Mouse (Mus musculus): ENCODE results near the gene Mrpl54. TPM values are rescaled to one million over a fixed set of nuclear protein-coding genes. Genes with fewer than 3 reads are reported as not detected.

The Mrpl54 gene
- polyA plus RNA-seq, 1 experiment from 2014 or later: 178 TPM

DNA sequence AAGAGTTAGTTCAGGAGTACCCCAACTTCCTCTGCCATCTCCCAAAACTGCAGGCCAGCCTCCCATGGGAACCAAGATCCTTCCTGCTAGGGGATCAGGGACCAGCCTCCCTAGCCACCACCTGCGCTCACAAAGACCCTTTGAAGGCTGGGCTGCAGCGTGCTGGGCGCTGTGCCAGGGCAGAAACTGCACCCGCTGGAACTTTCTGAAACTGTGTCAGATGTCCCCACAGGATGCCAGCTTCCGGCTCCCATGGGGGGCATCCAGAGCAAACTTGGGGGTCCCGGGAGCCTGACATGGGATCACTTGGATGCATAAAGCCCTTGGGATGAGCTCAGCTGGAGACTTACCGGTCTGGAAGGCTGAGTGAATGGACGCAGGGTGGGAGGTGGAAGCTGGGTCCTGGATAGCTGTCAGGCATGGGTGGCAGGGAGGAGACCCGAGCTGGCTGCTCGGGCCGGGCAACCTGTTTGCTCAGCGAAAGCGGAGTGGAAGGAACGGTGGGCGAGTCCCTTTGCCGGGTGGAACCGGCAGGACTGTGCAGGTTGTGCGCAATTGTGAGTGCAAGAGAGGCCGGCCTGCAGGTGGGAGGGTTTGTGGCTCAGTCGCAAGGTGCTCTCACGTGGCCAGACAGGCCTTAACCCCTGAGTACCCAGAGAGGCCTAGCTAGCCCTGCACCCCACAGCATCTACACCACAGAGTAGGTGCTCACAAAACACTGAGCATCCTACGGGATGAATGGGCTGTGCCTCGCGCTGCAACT is 24.1 kb upstream of the Mrpl54 start:
- no peaks in the 10 kb centered on the region for H3K36me3 ChIP-seq (ENCODE audit: control insufficient read depth, insufficient read depth, low read length)
- no peak overlapping the region for H3K4me2 ChIP-seq (ENCODE audit: low read depth)
- H3K27ac ChIP-seq (ENCODE audit: low read depth, low read length): no peak overlapping the region
- WGBS: 15% methylated on average over 24 of the region's 24 CpGs
- peaks cover 12% of the 10 kb centered on the region for H3K4me1 ChIP-seq (ENCODE audit: control insufficient read depth, insufficient read depth, low read length)
- H3K4me3 ChIP-seq (ENCODE audit: low read depth, low read length): no peak overlapping the region
- no peaks in the 10 kb centered on the region for H3K9me3 ChIP-seq (ENCODE audit: control insufficient read depth, low read length)
- DNase-seq (ENCODE audit: low spot score): no peak
- no peak overlapping the region for H3K9ac ChIP-seq (ENCODE audit: low read length)
- H3K27me3 ChIP-seq (ENCODE audit: control insufficient read depth, insufficient read depth, low read length): peaks cover 19% of the 10 kb centered on the region
- ATAC-seq (ENCODE audit: insufficient read depth, low FRiP score, low TSS enrichment): no peak

- 65% methylated on average over 14 of the region's 14 CpGs for WGBS
- no peak for ATAC-seq (ENCODE audit: insufficient read depth, low FRiP score, low TSS enrichment)
- Histone ChIP-seq H3K9me3 (ENCODE audit: control insufficient read depth, low read length) (no peaks in the 10 kb centered on the region), H3K4me2 (ENCODE audit: low read depth) (no peak overlapping the region), H3K4me1 (ENCODE audit: control insufficient read depth, insufficient read depth, low read length) (peaks cover 12% of the 10 kb centered on the region), H3K9ac (ENCODE audit: low read length) (no peak overlapping the region), H3K27ac (ENCODE audit: low read depth, low read length) (no peak overlapping the region), H3K27me3 (ENCODE audit: control insufficient read depth, insufficient read depth, low read length) (peaks cover 28% of the 10 kb centered on the region), H3K36me3 (ENCODE audit: control insufficient read depth, insufficient read depth, low read length) (no peaks in the 10 kb centered on the region), H3K4me3 (ENCODE audit: low read depth, low read length) (no peak overlapping the region)
- DNase-seq (ENCODE audit: low spot score): no peak
Observed at GRCm38 (mm10) chr10:81289811-81290210, 23.1 kb upstream of the Mrpl54 start.

DNA sequence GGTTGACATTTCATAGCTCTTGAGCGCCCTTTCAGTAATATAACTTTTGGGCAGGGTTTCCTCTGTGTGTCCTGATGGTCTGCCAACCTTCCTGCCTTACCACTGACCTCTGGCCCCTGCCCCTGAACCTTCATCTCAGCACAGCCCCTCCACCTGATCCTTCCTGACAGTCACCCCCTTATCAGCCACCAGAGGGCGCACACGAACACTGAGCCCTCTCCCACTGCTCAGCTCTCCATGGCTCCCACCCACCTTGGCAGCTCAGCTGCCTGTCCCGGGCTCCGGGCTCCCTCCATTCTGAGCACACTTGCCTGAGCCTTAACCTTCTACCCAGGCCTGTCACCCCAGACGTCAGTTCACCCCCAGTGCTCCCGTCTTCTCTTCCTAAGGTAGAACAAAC is 22.5 kb upstream of the Mrpl54 start:
- Histone ChIP-seq H3K4me2 (ENCODE audit: low read depth) (no peak overlapping the region), H3K36me3 (ENCODE audit: control insufficient read depth, insufficient read depth, low read length) (no peaks in the 10 kb centered on the region), H3K4me1 (ENCODE audit: control insufficient read depth, insufficient read depth, low read length) (peaks cover 9% of the 10 kb centered on the region), H3K27ac (ENCODE audit: low read depth, low read length) (no peak overlapping the region), H3K4me3 (ENCODE audit: low read depth, low read length) (no peak overlapping the region), H3K27me3 (ENCODE audit: control insufficient read depth, insufficient read depth, low read length) (peaks cover 33% of the 10 kb centered on the region), H3K9me3 (ENCODE audit: control insufficient read depth, low read length) (no peaks in the 10 kb centered on the region), H3K9ac (ENCODE audit: low read length) (no peak overlapping the region)
- DNase-seq (ENCODE audit: low spot score) (peak; percentile 76), ATAC-seq (ENCODE audit: insufficient read depth, low FRiP score, low TSS enrichment) (no peak)
- WGBS: 4% methylated on average over 7 of the region's 7 CpGs

- peaks cover 2% of the 10 kb centered on the region for H3K4me1 ChIP-seq (ENCODE audit: control insufficient read depth, insufficient read depth, low read length)
- 30% methylated on average over 6 of the region's 6 CpGs for WGBS
- DNase-seq (ENCODE audit: low spot score) (peak; percentile 41), ATAC-seq (ENCODE audit: insufficient read depth, low FRiP score, low TSS enrichment) (no peak)
- H3K4me3 ChIP-seq (ENCODE audit: low read depth, low read length): no peak overlapping the region
- no peak overlapping the region for H3K9ac ChIP-seq (ENCODE audit: low read length)
- H3K4me2 ChIP-seq (ENCODE audit: low read depth): no peak overlapping the region
- H3K27me3 ChIP-seq (ENCODE audit: control insufficient read depth, insufficient read depth, low read length): peaks cover 40% of the 10 kb centered on the region
- H3K9me3 ChIP-seq (ENCODE audit: control insufficient read depth, low read length): no peaks in the 10 kb centered on the region
- no peaks in the 10 kb centered on the region for H3K36me3 ChIP-seq (ENCODE audit: control insufficient read depth, insufficient read depth, low read length)
- no peak overlapping the region for H3K27ac ChIP-seq (ENCODE audit: low read depth, low read length)
Observed at GRCm38 (mm10) chr10:81288601-81289000, 21.9 kb upstream of the Mrpl54 start.

- no peaks in the 10 kb centered on the region for H3K9me3 ChIP-seq (ENCODE audit: control insufficient read depth, low read length)
- peaks cover 49% of the 10 kb centered on the region for H3K27me3 ChIP-seq (ENCODE audit: control insufficient read depth, insufficient read depth, low read length)
- WGBS: 55% methylated on average over 8 of the region's 8 CpGs
- peak; percentile 60 for DNase-seq (ENCODE audit: low spot score)
- H3K36me3 ChIP-seq (ENCODE audit: control insufficient read depth, insufficient read depth, low read length): no peaks in the 10 kb centered on the region
- H3K4me3 ChIP-seq (ENCODE audit: low read depth, low read length): no peak overlapping the region
- H3K4me2 ChIP-seq (ENCODE audit: low read depth): no peak overlapping the region
- no peak overlapping the region for H3K9ac ChIP-seq (ENCODE audit: low read length)
- H3K4me1 ChIP-seq (ENCODE audit: control insufficient read depth, insufficient read depth, low read length): no peaks in the 10 kb centered on the region; the same call in 1 of the 2 replicates
- H3K27ac ChIP-seq (ENCODE audit: low read depth, low read length): no peak overlapping the region
- ATAC-seq (ENCODE audit: insufficient read depth, low FRiP score, low TSS enrichment): no peak
Observed at GRCm38 (mm10) chr10:81287513-81288157, 20.9 kb upstream of the Mrpl54 start.

GRCm38 (mm10) chr10:81286586-81286985 is 19.9 kb upstream of the Mrpl54 start:
- H3K4me3 ChIP-seq (ENCODE audit: low read depth, low read length): no peak overlapping the region
- DNase-seq (ENCODE audit: low spot score) (no peak), ATAC-seq (ENCODE audit: insufficient read depth, low FRiP score, low TSS enrichment) (no peak)
- WGBS: 44% methylated on average over 6 of the region's 6 CpGs
- H3K9ac ChIP-seq (ENCODE audit: low read length): no peak overlapping the region
- no peaks in the 10 kb centered on the region; the same call in 1 of the 2 replicates for H3K4me1 ChIP-seq (ENCODE audit: control insufficient read depth, insufficient read depth, low read length)
- H3K27ac ChIP-seq (ENCODE audit: low read depth, low read length): no peak overlapping the region
- no peaks in the 10 kb centered on the region for H3K9me3 ChIP-seq (ENCODE audit: control insufficient read depth, low read length)
- peaks cover 49% of the 10 kb centered on the region for H3K27me3 ChIP-seq (ENCODE audit: control insufficient read depth, insufficient read depth, low read length)
- no peaks in the 10 kb centered on the region for H3K36me3 ChIP-seq (ENCODE audit: control insufficient read depth, insufficient read depth, low read length)
- H3K4me2 ChIP-seq (ENCODE audit: low read depth): no peak overlapping the region

DNA sequence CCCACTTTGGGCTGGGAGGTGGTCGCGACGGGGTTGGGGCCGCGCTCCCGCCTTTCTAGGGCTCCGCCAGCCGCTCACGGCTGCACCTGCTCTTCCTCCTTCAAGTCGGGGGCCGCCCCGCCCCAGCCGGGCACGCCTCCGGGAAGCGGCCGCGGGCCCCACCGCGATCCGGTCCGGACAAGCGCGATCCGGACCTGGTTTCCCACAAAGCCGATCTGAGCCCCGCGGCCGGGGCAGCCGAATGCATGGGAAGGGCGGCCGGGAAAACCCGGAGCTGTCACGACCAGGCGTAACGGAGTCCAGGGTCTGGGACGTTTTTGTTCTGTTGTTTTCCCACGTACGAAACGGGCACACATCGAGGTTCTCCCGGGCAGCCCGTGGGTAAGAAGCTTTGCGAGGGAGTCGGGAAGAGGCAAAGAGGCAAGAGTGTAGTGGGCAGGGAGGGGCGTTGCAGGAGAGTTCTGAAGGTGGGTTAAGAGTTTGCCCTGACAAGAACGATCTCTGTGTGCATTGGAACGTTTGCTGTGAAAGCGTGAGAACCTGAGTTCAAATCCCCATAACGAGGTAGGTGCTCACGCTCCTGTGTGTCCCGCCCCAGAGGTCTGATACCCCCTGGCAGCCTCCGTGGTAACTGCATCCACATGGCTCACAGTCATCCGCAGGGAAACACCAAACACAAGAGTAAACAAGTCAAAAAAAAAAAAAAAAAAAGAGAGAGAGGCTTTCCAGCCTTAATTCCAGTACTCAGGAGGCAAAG is 19.1 kb upstream of the Mrpl54 start:
- H3K27ac ChIP-seq (ENCODE audit: low read depth, low read length): no peak overlapping the region
- H3K4me3 ChIP-seq (ENCODE audit: low read depth, low read length): peak overlapping the region; percentile 41
- H3K9me3 ChIP-seq (ENCODE audit: control insufficient read depth, low read length): no peaks in the 10 kb centered on the region
- peaks cover 43% of the 10 kb centered on the region for H3K27me3 ChIP-seq (ENCODE audit: control insufficient read depth, insufficient read depth, low read length)
- 2% methylated on average over 54 of the region's 54 CpGs for WGBS
- DNase-seq (ENCODE audit: low spot score): peak; percentile 93
- H3K4me1 ChIP-seq (ENCODE audit: control insufficient read depth, insufficient read depth, low read length): no peaks in the 10 kb centered on the region; the same call in 1 of the 2 replicates
- H3K4me2 ChIP-seq (ENCODE audit: low read depth): peak overlapping the region; percentile 69
- ATAC-seq (ENCODE audit: insufficient read depth, low FRiP score, low TSS enrichment): peak; percentile 80
- H3K9ac ChIP-seq (ENCODE audit: low read length): peak overlapping the region; percentile 61
- H3K36me3 ChIP-seq (ENCODE audit: control insufficient read depth, insufficient read depth, low read length): no peaks in the 10 kb centered on the region

DNA sequence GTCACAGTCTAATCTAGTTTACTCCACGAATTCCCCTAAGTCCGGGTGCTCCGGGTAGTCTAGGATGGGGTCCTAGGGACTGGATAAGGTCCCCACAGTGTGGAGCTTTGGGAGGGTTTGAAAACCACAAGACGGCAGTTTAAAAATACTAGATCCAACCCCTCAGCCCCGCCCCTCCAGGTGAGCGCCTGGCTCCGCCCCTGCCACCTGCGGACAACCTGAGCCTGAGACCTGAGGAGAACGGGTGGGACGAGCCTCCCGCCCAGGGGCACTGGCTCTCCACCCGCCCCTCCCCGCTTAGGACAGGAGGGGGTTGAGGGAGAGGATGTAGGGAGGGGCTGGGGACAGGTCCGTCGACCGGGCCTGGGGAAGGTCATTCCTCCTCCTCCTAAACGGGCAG is 18.0 kb upstream of the Mrpl54 start:
- H3K36me3 ChIP-seq (ENCODE audit: control insufficient read depth, insufficient read depth, low read length): no peaks in the 10 kb centered on the region
- H3K4me2 ChIP-seq (ENCODE audit: low read depth): no peak overlapping the region
- WGBS: 10% methylated on average over 17 of the region's 17 CpGs
- ATAC-seq (ENCODE audit: insufficient read depth, low FRiP score, low TSS enrichment) (no peak), DNase-seq (ENCODE audit: low spot score) (no peak)
- no peak overlapping the region; the same call in 1 of the 2 replicates for H3K4me3 ChIP-seq (ENCODE audit: low read depth, low read length)
- no peaks in the 10 kb centered on the region for H3K9me3 ChIP-seq (ENCODE audit: control insufficient read depth, low read length)
- H3K27ac ChIP-seq (ENCODE audit: low read depth, low read length): no peak overlapping the region
- no peaks in the 10 kb centered on the region; the same call in 1 of the 2 replicates for H3K4me1 ChIP-seq (ENCODE audit: control insufficient read depth, insufficient read depth, low read length)
- no peak overlapping the region for H3K9ac ChIP-seq (ENCODE audit: low read length)
- H3K27me3 ChIP-seq (ENCODE audit: control insufficient read depth, insufficient read depth, low read length): peaks cover 34% of the 10 kb centered on the region
